Mouse (Mus musculus) heart, embryonic 16.5 days (tissue): ENCODE measurements at regions not wholly inside any gene's neighbourhood (a gene's known extent, or its start where the extent isn't known, plus 50 kb on each side); places are given as distances from the start of the nearest gene placed in this dataset.

ENCODE experiments used
- ATAC-seq: fragments of 200-750 bp; cut with Nextera tagmentation; replicated peaks from 2 replicates; pipeline ENCODE4 v1.8.0; 2017; ENCODE audit warnings: moderate number of reproducible peaks; ENCODE audit not compliant: insufficient read depth, low FRiP score; ENCODE audit errors: extremely low read depth
- H3K27ac ChIP-seq: fragments of 300-500 bp; sonication (generic); 2 replicates; pipeline ENCODE4 v1.5.1; 2014; ENCODE audit warnings: mild to moderate bottlenecking, low read length, control low read depth, moderate library complexity
- H3K27me3 ChIP-seq: fragments of 300-500 bp; sonication (generic); 2 replicates; pipeline ENCODE4 v1.6.1; 2014; ENCODE audit warnings: low read length, mixed read lengths; ENCODE audit not compliant: control insufficient read depth, insufficient read depth
- H3K36me3 ChIP-seq: fragments of 300-500 bp; sonication (generic); 2 replicates; pipeline ENCODE4 v1.6.1; 2014; ENCODE audit not compliant: control insufficient read depth, insufficient read depth
- H3K4me1 ChIP-seq: fragments of 300-500 bp; sonication (generic); 2 replicates; pipeline ENCODE4 v1.6.1; 2014; ENCODE audit warnings: low read length, mixed read lengths; ENCODE audit not compliant: control insufficient read depth, insufficient read depth
- H3K4me2 ChIP-seq: fragments of 300-500 bp; sonication (generic); 2 replicates; pipeline ENCODE4 v1.6.1; 2014; ENCODE audit warnings: low read depth, mild to moderate bottlenecking, control low read depth, low read length
- H3K4me3 ChIP-seq: fragments of 300-500 bp; sonication (generic); 2 replicates; pipeline ENCODE4 v1.5.1; 2014; ENCODE audit warnings: mild to moderate bottlenecking, control low read depth, low read length
- H3K9ac ChIP-seq: fragments of 300-500 bp; sonication (generic); 2 replicates; pipeline ENCODE4 v1.6.1; 2014; ENCODE audit warnings: low read length, control low read depth
- H3K9me3 ChIP-seq: fragments of 300-500 bp; sonication (generic); replicated peaks from 2 replicates; pipeline ENCODE4 v1.6.1; 2016; ENCODE audit warnings: low read length; ENCODE audit not compliant: control insufficient read depth
- WGBS: fragments of 180-500 bp; shearing (Covaris S2); extraction: QIAGEN DNeasy Blood & Tissue Kit; methylation state at CpG from one replicate; pipeline ENCODE4 v1.1.7; 2014; 5-methylcytosine and 5-hydroxymethylcytosine counted together

GRCm38 (mm10) chr19:53448206-53448605 lies 57.8 kb upstream of the Smndc1 start:
- peaks cover 4% of the 10 kb centered on the region; the same call in 1 of the 2 replicates for H3K27me3 ChIP-seq
- H3K27ac ChIP-seq: no peak overlapping the region
- no peak for ATAC-seq
- no peak overlapping the region for H3K9ac ChIP-seq
- H3K36me3 ChIP-seq: no peaks in the 10 kb centered on the region
- H3K4me1 ChIP-seq: peaks cover 19% of the 10 kb centered on the region
- 43% methylated on average over 10 of the region's 10 CpGs for WGBS
- no peak overlapping the region for H3K4me3 ChIP-seq
- H3K4me2 ChIP-seq: no peak overlapping the region
- no peaks in the 10 kb centered on the region for H3K9me3 ChIP-seq

- Histone ChIP-seq H3K27ac (no peak overlapping the region), H3K27me3 (peaks cover 4% of the 10 kb centered on the region; the same call in 1 of the 2 replicates), H3K9ac (no peak overlapping the region), H3K4me2 (no peak overlapping the region), H3K9me3 (no peaks in the 10 kb centered on the region), H3K4me1 (peaks cover 19% of the 10 kb centered on the region), H3K36me3 (no peaks in the 10 kb centered on the region), H3K4me3 (no peak overlapping the region)
- 53% methylated on average over 6 of the region's 6 CpGs for WGBS
- ATAC-seq: no peak
These were observed 57.4 kb upstream of the Smndc1 start for GRCm38 (mm10) chr19:53447754-53448153.

GRCm38 (mm10) chr19:53446216-53446615 lies 55.8 kb upstream of the Smndc1 start:
- no peak for ATAC-seq
- H3K27ac ChIP-seq: no peak overlapping the region; the same call in 1 of the 2 replicates
- no peak overlapping the region for H3K4me2 ChIP-seq
- 49% methylated on average over 5 of the region's 5 CpGs for WGBS
- H3K9me3 ChIP-seq: no peaks in the 10 kb centered on the region
- H3K9ac ChIP-seq: no peak overlapping the region
- H3K36me3 ChIP-seq: no peaks in the 10 kb centered on the region
- H3K4me3 ChIP-seq: no peak overlapping the region
- H3K27me3 ChIP-seq: peaks cover 4% of the 10 kb centered on the region; the same call in 1 of the 2 replicates
- H3K4me1 ChIP-seq: peaks cover 9% of the 10 kb centered on the region

GRCm38 (mm10) chr19:53444646-53445045 lies 54.3 kb upstream of the Smndc1 start:
- WGBS: 74% methylated on average over 5 of the region's 5 CpGs
- Histone ChIP-seq H3K4me3 (no peak overlapping the region), H3K27ac (no peak overlapping the region), H3K9me3 (no peaks in the 10 kb centered on the region), H3K4me1 (peaks cover 12% of the 10 kb centered on the region), H3K9ac (no peak overlapping the region), H3K36me3 (no peaks in the 10 kb centered on the region), H3K27me3 (peaks cover 4% of the 10 kb centered on the region; the same call in 1 of the 2 replicates), H3K4me2 (no peak overlapping the region)
- ATAC-seq: no peak

- Histone ChIP-seq H3K9ac (no peak overlapping the region), H3K4me3 (no peak overlapping the region), H3K9me3 (no peaks in the 10 kb centered on the region), H3K4me2 (no peak overlapping the region), H3K4me1 (peaks cover 8% of the 10 kb centered on the region), H3K27ac (no peak overlapping the region), H3K27me3 (peaks cover 4% of the 10 kb centered on the region; the same call in 1 of the 2 replicates), H3K36me3 (no peaks in the 10 kb centered on the region)
- 78% methylated on average over 22 of the region's 22 CpGs for WGBS
- ATAC-seq: no peak
These were observed 52.6 kb upstream of the Smndc1 start for GRCm38 (mm10) chr19:53442756-53443654.

GRCm38 (mm10) chr19:53442132-53442610 lies 51.8 kb upstream of the Smndc1 start:
- H3K4me3 ChIP-seq: no peak overlapping the region
- no peaks in the 10 kb centered on the region for H3K9me3 ChIP-seq
- 85% methylated on average over 4 of the region's 4 CpGs for WGBS
- peaks cover 4% of the 10 kb centered on the region; the same call in 1 of the 2 replicates for H3K27me3 ChIP-seq
- H3K9ac ChIP-seq: no peak overlapping the region
- H3K36me3 ChIP-seq: no peaks in the 10 kb centered on the region
- peaks cover 16% of the 10 kb centered on the region for H3K4me1 ChIP-seq
- no peak overlapping the region for H3K27ac ChIP-seq
- ATAC-seq: no peak
- H3K4me2 ChIP-seq: no peak overlapping the region

GRCm38 (mm10) chr19:53441449-53442131 lies 51.2 kb upstream of the Smndc1 start:
- no peak overlapping the region for H3K27ac ChIP-seq
- peaks cover 20% of the 10 kb centered on the region for H3K4me1 ChIP-seq
- H3K27me3 ChIP-seq: peaks cover 4% of the 10 kb centered on the region; the same call in 1 of the 2 replicates
- no peaks in the 10 kb centered on the region for H3K36me3 ChIP-seq
- no peaks in the 10 kb centered on the region for H3K9me3 ChIP-seq
- H3K4me2 ChIP-seq: no peak overlapping the region
- H3K9ac ChIP-seq: no peak overlapping the region
- no peak overlapping the region for H3K4me3 ChIP-seq
- WGBS: 78% methylated on average over 13 of the region's 13 CpGs
- no peak for ATAC-seq

- Histone ChIP-seq H3K36me3 (no peaks in the 10 kb centered on the region), H3K4me1 (peaks cover 20% of the 10 kb centered on the region), H3K9ac (no peak overlapping the region), H3K4me3 (no peak overlapping the region), H3K4me2 (no peak overlapping the region), H3K27ac (no peak overlapping the region), H3K9me3 (no peaks in the 10 kb centered on the region), H3K27me3 (no peaks in the 10 kb centered on the region)
- ATAC-seq: no peak
- WGBS: 59% methylated on average over 10 of the region's 10 CpGs
These were observed 50.1 kb upstream of the Smndc1 start for GRCm38 (mm10) chr19:53440327-53441055.
